Mouse (Mus musculus): ENCODE measurements at regions not wholly inside any gene's neighbourhood (a gene's known extent, or its start where the extent isn't known, plus 50 kb on each side); places are given as distances from the start of the nearest gene placed in this dataset.

- H3K4me1 ChIP-seq (replicated peaks) = no peaks in the 10 kb centered on the region
- H3K36me3 ChIP-seq = no peaks in the 10 kb centered on the region
- H3K27me3 ChIP-seq = no peaks in the 10 kb centered on the region
- H3K9ac ChIP-seq = no peak overlapping the region
- H3K4me2 ChIP-seq = no peak overlapping the region
- WGBS = 91% methylated on average over 3 of the region's 3 CpGs
- no peak for ATAC-seq (ENCODE audit: low FRiP score, low read depth)
- no peak overlapping the region for H3K4me3 ChIP-seq
- no peak overlapping the region for H3K27ac ChIP-seq (replicated peaks)
- H3K9me3 ChIP-seq = no peaks in the 10 kb centered on the region
Observed at GRCm38 (mm10) chr2:3947432-3947831, 70.1 kb upstream of the Frmd4a start.

- no peak overlapping the region for H3K9ac ChIP-seq
- no peak overlapping the region for H3K4me3 ChIP-seq
- no peaks in the 10 kb centered on the region for H3K9me3 ChIP-seq
- H3K4me1 ChIP-seq (replicated peaks) = no peaks in the 10 kb centered on the region
- no peaks in the 10 kb centered on the region for H3K36me3 ChIP-seq
- H3K27ac ChIP-seq (replicated peaks) = no peak overlapping the region
- H3K27me3 ChIP-seq = no peaks in the 10 kb centered on the region
- WGBS = 71% methylated on average over 1 of the region's 1 CpGs
- no peak overlapping the region for H3K4me2 ChIP-seq
- ATAC-seq (ENCODE audit: low FRiP score, low read depth) = no peak
Observed at GRCm38 (mm10) chr2:3948331-3948730, 69.2 kb upstream of the Frmd4a start.

GRCm38 (mm10) chr2:3957491-3957890 lies 60.0 kb upstream of the Frmd4a start:
- Histone ChIP-seq H3K27ac (replicated peaks) (no peak overlapping the region), H3K4me2 (no peak overlapping the region), H3K4me3 (no peak overlapping the region), H3K36me3 (no peaks in the 10 kb centered on the region), H3K4me1 (replicated peaks) (peaks cover 3% of the 10 kb centered on the region; the same call in 1 of the 2 replicates), H3K27me3 (no peaks in the 10 kb centered on the region), H3K9ac (no peak overlapping the region), H3K9me3 (no peaks in the 10 kb centered on the region)
- ATAC-seq (ENCODE audit: low FRiP score, low read depth) = no peak

GRCm38 (mm10) chr2:3958065-3958641 lies 59.4 kb upstream of the Frmd4a start:
- Histone ChIP-seq H3K4me2 (peak overlapping the region; percentile 32; the same call in 1 of the 2 replicates), H3K9ac (no peak overlapping the region), H3K4me3 (no peak overlapping the region), H3K4me1 (replicated peaks) (peaks cover 3% of the 10 kb centered on the region; the same call in 1 of the 2 replicates), H3K36me3 (no peaks in the 10 kb centered on the region), H3K27ac (replicated peaks) (no peak overlapping the region), H3K9me3 (no peaks in the 10 kb centered on the region), H3K27me3 (no peaks in the 10 kb centered on the region)
- ATAC-seq (ENCODE audit: low FRiP score, low read depth) = peak; percentile 54; the same call in 1 of the 2 replicates
- 31% methylated on average over 12 of the region's 12 CpGs for WGBS

- H3K9ac ChIP-seq = no peak overlapping the region
- H3K4me1 ChIP-seq (replicated peaks) = peaks cover 3% of the 10 kb centered on the region; the same call in 1 of the 2 replicates
- no peak overlapping the region for H3K4me3 ChIP-seq
- no peaks in the 10 kb centered on the region for H3K36me3 ChIP-seq
- H3K27me3 ChIP-seq = no peaks in the 10 kb centered on the region
- no peaks in the 10 kb centered on the region for H3K9me3 ChIP-seq
- WGBS = 79% methylated on average over 4 of the region's 4 CpGs
- no peak overlapping the region for H3K27ac ChIP-seq (replicated peaks)
- no peak for ATAC-seq (ENCODE audit: low FRiP score, low read depth)
- no peak overlapping the region for H3K4me2 ChIP-seq
Observed at GRCm38 (mm10) chr2:3958711-3959110, 58.8 kb upstream of the Frmd4a start.

GRCm38 (mm10) chr2:3959181-3959580 lies 58.3 kb upstream of the Frmd4a start:
- H3K9me3 ChIP-seq = 0 out of 2 replicates have a peak, but pooled peaks cover under 1% of the 10 kb centered on the region
- H3K9ac ChIP-seq = no peak overlapping the region
- ATAC-seq (ENCODE audit: low FRiP score, low read depth) = no peak
- H3K36me3 ChIP-seq = no peaks in the 10 kb centered on the region
- no peak overlapping the region for H3K4me2 ChIP-seq
- peaks cover 3% of the 10 kb centered on the region; the same call in 1 of the 2 replicates for H3K4me1 ChIP-seq (replicated peaks)
- no peaks in the 10 kb centered on the region for H3K27me3 ChIP-seq
- H3K27ac ChIP-seq (replicated peaks) = no peak overlapping the region
- no peak overlapping the region for H3K4me3 ChIP-seq
- 80% methylated on average over 1 of the region's 1 CpGs for WGBS

GRCm38 (mm10) chr2:3960213-3960612 lies 57.3 kb upstream of the Frmd4a start:
- no peaks in the 10 kb centered on the region for H3K36me3 ChIP-seq
- WGBS = 87% methylated on average over 5 of the region's 5 CpGs

GRCm38 (mm10) chr2:3964351-3964750 lies 53.2 kb upstream of the Frmd4a start:
- H3K9me3 ChIP-seq = 0 out of 2 replicates have a peak, but pooled peaks cover 3% of the 10 kb centered on the region
- peak; percentile 100 for ATAC-seq (ENCODE audit: low FRiP score, low read depth)
- H3K36me3 ChIP-seq = no peaks in the 10 kb centered on the region
- no peak overlapping the region for H3K9ac ChIP-seq
- H3K27ac ChIP-seq (replicated peaks) = no peak overlapping the region
- 88% methylated on average over 4 of the region's 4 CpGs for whole genome bisulfite sequencing
- H3K27me3 ChIP-seq = no peaks in the 10 kb centered on the region
- no peak overlapping the region for H3K4me3 ChIP-seq
- H3K4me1 ChIP-seq (replicated peaks) = no peaks in the 10 kb centered on the region
- no peak overlapping the region for H3K4me2 ChIP-seq

More at GRCm38 (mm10) chr2:3960213-3960612, 57.3 kb upstream of the Frmd4a start:
- Histone ChIP-seq H3K4me1 (replicated peaks) (peaks cover 3% of the 10 kb centered on the region; the same call in 1 of the 2 replicates), H3K9me3 (0 out of 2 replicates have a peak, but pooled peaks cover 3% of the 10 kb centered on the region), H3K4me2 (no peak overlapping the region), H3K27ac (replicated peaks) (no peak overlapping the region), H3K9ac (no peak overlapping the region), H3K4me3 (no peak overlapping the region), H3K27me3 (no peaks in the 10 kb centered on the region)
- no peak for ATAC-seq (ENCODE audit: low FRiP score, low read depth)

Measured in hindbrain, embryonic 15.5 days (tissue).